In the genomic region with DNA sequence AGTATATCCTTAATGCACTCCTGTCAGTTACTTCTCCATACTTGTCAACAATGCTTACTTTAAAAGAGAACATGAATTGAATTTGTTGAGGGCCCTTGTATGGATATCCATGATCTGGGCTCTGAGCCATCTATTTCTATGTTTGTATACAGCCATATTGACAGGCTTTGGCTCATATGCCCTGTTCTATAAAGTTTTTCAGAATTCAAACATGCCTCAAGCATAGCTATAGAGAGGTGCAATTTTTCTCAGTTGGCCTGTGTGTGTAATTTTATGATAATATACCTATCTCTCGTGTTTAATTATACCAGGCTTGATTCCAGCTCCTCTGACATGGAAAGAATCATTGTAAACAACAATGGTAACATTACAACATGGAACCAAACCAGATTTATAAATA, we compare ENCODE assay signal across 28 mouse cellular contexts.
"Had no signal": no experiment of that assay in that cellular context is flagged by ENCODE, and none has a peak within 500 bp of the region (broad histone marks: within the 10 kb centered on the region; RNA-seq: fewer than 3 reads in every experiment).

No protein-coding gene starts in this region.

- H3K27me3 ChIP-seq: heart, embryonic 13.5 days; heart, embryonic 15.5 days; hindbrain, embryonic 13.5 days; hindbrain, embryonic 15.5 days; kidney, embryonic 15.5 days; limb, embryonic 13.5 days; limb, embryonic 15.5 days; liver, embryonic 12.5 days had no signal

- DNase-seq: gastrocnemius, postnatal 14 days; gastrocnemius, postnatal 36 days; heart, adult 11 months; heart, adult 2 months; heart, postnatal 14 days; heart, postnatal 36 days; kidney, adult 11 months; kidney, adult 2 months; kidney, adult 9 months; kidney, postnatal 14 days; kidney, postnatal 36 days; layer of hippocampus, adult 9-11 months; layer of hippocampus, postnatal 36 days; left cerebral cortex, postnatal 4 days; lung, adult 18-20 months had no signal

- ATAC-seq: hindbrain, postnatal 0 days; intestine, embryonic 16.5 days; liver, embryonic 12.5 days had no signal

- H3K36me3 ChIP-seq: heart, embryonic 13.5 days; heart, embryonic 15.5 days; hindbrain, embryonic 13.5 days; hindbrain, embryonic 15.5 days; kidney, embryonic 15.5 days; limb, embryonic 13.5 days; limb, embryonic 15.5 days; liver, embryonic 12.5 days had no signal

- H3K4me1 ChIP-seq: heart, embryonic 13.5 days; heart, embryonic 15.5 days; hindbrain, embryonic 13.5 days; hindbrain, embryonic 15.5 days; kidney, embryonic 15.5 days; limb, embryonic 13.5 days; limb, embryonic 15.5 days; liver, embryonic 12.5 days had no signal

- H3K9ac ChIP-seq: heart, embryonic 13.5 days; heart, embryonic 15.5 days; hindbrain, embryonic 13.5 days; hindbrain, embryonic 15.5 days; kidney, embryonic 15.5 days; limb, embryonic 13.5 days; limb, embryonic 15.5 days; liver, embryonic 12.5 days; liver, embryonic 14.5 days had no signal

- H3K4me2 ChIP-seq: heart, embryonic 11.5 days; heart, embryonic 13.5 days; heart, embryonic 15.5 days; hindbrain, embryonic 13.5 days; hindbrain, embryonic 15.5 days; kidney, embryonic 15.5 days; limb, embryonic 13.5 days; limb, embryonic 15.5 days; liver, embryonic 12.5 days had no signal

- H3K4me3 ChIP-seq: heart, adult 2 months; heart, embryonic 13.5 days; heart, embryonic 15.5 days; hindbrain, embryonic 13.5 days; hindbrain, embryonic 15.5 days; kidney, embryonic 15.5 days; limb, embryonic 13.5 days; limb, embryonic 15.5 days; liver, embryonic 12.5 days had no signal

- H3K27ac ChIP-seq: heart, adult 2 months; heart, embryonic 13.5 days; heart, embryonic 15.5 days; hindbrain, embryonic 13.5 days; hindbrain, embryonic 15.5 days; hindbrain, postnatal 0 days; kidney, embryonic 15.5 days; kidney, postnatal 0 days; limb, embryonic 13.5 days; limb, embryonic 15.5 days; liver, embryonic 12.5 days; liver, embryonic 14.5 days had no signal

- H3K9me3 ChIP-seq: heart, embryonic 13.5 days; heart, embryonic 15.5 days; hindbrain, embryonic 13.5 days; hindbrain, embryonic 15.5 days; kidney, embryonic 15.5 days; limb, embryonic 13.5 days; limb, embryonic 15.5 days; liver, embryonic 12.5 days had no signal
